Mouse (Mus musculus) mouse trophoblast stem cell (cell line): ENCODE data around the gene Kdm2b.

Experiments used
- in situ Hi-C, 2 experiments: fragments of 300-500 bp; cut with MseI, MboI; formaldehyde crosslinking; loops; 2 replicates in 1 of 2; 3 replicates in 1 of 2; pipeline ENCODE4 v1.15.1; 2025

The Kdm2b gene

DNA sequence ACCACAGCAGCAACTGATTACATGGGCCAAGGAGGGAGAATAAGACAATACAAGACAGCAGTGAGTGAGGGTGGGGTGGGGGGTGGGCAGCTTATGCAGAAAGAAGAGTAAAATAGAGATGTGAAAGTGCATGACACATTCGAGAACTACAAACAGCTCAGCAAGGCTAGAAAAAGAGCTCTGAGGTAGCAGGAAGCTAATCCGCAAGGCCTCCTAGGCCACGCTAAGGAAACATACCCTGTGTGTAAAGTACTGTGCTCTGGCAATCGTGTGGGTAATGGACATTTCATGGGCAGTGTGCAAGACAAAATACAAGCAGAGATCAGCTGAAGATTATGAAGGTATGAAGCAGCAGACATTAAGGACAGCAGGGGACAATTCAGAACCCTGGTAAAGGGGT lies 94.8 kb downstream of the Kdm2b start:
- in situ Hi-C loops = no loop called here

GRCm38 (mm10) chr5:122894007-122894637 lies 95.5 kb downstream of the Kdm2b start:
- in situ Hi-C loops = no loop called here

GRCm38 (mm10) chr5:122893270-122893669 lies 96.4 kb downstream of the Kdm2b start:
- in situ Hi-C loops = no loop called here

- in situ Hi-C loops = no loop called here
Observed at GRCm38 (mm10) chr5:122890396-122890795, 99.2 kb downstream of the Kdm2b start.

- in situ Hi-C loops = no loop called here
Observed at GRCm38 (mm10) chr5:122888612-122889214, 100.9 kb downstream of the Kdm2b start.

DNA sequence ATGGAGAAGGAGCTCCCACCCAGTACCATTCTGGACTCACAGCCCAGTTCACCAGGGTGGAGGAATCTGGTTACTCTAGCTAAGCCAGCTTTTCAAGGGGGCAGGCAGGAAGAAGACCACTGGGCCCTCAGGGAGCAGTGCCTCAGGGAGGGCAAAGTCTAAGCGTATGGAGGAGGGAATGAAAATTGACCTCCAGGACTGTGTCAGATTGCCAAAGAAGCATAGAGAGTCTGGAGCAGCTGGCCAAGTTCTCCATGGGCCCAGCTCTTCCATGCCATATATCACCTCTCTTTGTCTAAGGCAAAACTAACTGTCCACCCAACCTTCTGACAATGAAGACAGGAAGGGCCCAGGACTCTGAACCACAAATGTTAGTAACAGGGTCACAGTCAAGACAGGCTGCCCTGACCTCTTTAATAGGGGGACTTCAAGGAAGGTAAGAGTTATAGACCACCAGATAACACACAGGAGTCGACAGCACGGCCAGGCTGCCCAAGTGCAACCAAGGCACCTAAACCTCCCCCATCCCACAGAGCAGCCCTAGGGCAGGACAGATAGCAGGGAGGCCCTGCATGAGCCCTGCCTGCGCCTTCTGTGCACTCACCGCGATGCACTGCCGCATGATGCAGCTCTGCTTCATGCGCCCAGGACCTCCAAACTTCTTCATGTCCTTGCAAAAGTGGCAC lies 101.6 kb downstream of the Kdm2b start:
- in situ Hi-C loops = no loop called here

GRCm38 (mm10) chr5:122887033-122887432 lies 102.6 kb downstream of the Kdm2b start:
- in situ Hi-C loops = no loop called here

DNA sequence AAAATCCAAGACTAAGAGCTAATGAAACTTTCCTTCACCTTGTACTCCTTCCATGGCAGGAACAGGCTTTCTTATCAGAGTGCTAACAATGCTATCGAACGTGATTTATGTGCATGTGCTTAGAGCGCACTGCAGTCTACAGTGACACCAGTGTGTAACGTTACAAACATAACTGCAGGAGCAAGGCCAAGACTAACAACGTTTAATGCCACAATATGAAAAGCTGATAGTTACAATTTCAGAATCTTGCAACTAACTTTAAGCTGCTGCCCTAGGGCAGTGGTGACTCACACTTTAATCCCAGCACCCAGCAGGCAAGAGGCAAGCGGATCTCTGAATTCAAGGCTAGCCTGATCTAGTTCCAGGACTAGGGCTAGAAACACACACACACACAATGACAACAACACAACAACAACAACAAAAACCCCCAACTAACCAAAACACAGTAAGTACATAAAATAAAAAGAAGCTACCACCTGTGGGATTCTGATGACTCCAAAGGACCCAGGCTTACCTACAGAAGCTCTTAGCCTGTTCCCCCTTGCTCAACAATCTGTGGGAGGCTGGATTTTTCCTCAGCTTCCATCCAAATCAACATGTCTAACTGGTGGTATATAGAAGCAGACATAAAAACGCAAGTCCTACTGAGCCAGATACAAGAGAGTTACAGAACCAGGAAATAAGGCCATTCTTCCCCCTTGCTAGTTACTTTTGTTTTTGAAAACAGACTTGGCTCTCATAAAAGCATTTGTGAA lies 104.9 kb downstream of the Kdm2b start:
- in situ Hi-C loops = no loop called here

- in situ Hi-C loops = no loop called here
Observed at GRCm38 (mm10) chr5:122883652-122884235, 105.9 kb downstream of the Kdm2b start.

DNA sequence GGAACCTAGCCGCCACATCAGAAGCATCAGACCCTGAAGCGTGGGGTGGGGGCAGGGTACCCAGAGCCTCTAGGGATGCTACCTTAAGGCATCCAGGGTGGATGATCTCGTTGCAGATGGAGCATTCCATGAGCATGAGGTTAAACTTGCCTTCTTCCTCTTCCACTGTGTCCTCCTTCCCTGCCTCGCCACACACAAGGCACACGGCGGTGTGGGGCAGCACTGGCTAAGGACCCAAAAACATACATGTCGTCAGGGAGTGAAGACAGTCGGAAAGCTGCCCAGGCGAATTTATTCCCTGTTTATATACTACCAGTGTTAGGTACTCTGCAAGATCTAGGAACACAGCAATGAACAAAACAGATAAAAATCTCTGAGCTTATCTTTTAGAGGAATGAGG lies 106.4 kb downstream of the Kdm2b start:
- in situ Hi-C loops = no loop called here

- in situ Hi-C loops = no loop called here
Observed at GRCm38 (mm10) chr5:122882256-122883050, 107.2 kb downstream of the Kdm2b start.

GRCm38 (mm10) chr5:122881313-122881712 lies 108.3 kb downstream of the Kdm2b start:
- in situ Hi-C loops = no loop called here

- in situ Hi-C loops = no loop called here
Observed at GRCm38 (mm10) chr5:122880241-122880980, 109.2 kb downstream of the Kdm2b start.

DNA sequence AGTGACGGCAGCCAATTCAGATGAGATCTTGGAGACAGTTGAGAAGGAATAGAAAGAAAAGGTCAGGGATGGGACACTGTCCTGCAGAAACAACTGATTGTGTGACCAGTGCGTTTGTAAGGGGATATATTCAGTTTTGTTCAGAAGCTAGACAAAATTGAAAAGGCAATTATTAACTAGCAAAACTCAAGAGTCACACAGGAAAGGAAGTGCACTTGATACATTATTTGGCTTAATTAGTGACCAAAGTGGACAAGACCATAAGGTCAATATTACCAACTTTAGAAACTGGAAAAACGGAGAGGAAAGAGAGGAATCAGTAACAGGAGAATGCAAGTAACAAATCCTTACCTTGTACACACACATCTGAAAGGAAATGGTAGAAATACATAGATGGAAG lies 113.0 kb downstream of the Kdm2b start:
- in situ Hi-C loops = no loop called here

DNA sequence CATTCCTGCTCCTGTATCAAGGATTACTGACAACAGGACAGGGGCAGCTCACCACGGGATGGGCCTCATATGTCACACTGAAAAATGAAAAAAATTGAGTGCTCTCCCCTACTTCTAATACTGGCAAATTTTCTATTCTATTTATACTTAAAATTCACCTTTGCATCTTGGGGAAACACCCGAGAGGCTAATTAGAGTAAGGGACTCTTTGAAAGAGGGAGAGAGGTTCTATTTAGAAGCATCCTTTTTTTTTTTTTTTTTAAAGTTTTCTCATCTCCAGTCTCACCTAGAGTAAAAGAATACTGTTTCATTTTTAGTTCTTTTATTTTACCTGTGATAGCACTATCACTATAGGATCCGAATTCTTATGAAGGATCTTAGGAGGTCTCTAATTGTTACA lies 115.3 kb downstream of the Kdm2b start:
- in situ Hi-C loops = no loop called here

DNA sequence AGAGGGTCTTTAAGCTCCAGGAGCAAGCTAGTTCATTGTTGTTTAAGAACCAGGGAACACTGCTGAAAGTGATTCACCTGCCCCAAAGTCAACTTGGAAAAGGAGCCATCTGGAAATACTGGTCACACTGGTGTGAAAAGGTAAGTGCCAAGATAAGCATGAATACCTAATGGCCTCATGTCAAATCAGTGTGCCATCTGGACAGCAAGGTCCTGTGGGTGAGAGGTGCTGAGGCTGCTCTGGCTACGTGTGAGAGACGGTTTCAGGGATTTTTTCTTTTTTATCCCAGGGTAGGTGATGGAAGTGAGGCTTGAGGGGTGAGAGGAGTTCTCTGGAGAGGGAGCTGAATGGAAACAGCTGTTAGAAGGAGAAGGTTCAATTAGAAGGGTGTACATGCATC lies 116.0 kb downstream of the Kdm2b start:
- in situ Hi-C loops = no loop called here

DNA sequence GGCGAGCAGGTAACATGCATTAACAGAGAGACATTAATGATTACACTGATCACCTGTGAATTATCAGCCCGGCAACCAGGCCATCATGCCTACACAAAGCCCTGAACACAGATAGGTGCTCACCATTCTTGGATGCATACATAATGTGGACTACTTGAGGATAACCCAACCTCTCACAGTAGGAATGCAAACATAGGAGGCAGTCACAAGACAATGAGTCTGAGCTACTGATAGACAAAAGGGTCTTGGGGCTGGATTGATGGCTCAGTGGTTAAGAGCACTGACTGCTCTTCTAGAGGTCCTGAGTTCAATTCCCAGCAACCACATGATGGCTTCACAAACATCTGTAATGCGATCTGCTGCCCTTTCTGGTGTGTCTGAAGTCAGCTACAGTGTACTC lies 117.0 kb downstream of the Kdm2b start:
- in situ Hi-C loops = no loop called here

- in situ Hi-C loops = no loop called here
Observed at GRCm38 (mm10) chr5:122863053-122863452, 126.6 kb downstream of the Kdm2b start.

DNA sequence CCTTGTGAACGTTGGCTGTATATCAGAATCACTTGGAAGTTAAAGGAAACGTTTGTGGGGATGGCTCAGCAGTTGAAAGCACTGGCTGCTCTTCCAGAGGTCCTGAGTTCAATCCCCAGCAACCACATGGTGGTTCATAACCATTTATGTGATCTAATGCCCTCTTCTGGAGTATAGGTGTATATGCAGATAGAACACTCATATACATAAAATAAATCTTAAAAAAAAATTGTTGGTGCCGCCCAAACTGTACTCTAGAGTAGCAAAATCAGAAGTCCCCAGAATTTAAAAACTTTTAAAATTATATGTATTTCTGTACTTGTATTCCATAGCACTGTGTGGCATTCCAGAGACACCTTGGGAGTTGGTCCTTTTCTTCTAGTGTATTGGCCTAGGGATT lies 133.8 kb downstream of the Kdm2b start:
- in situ Hi-C loops = no loop called here

DNA sequence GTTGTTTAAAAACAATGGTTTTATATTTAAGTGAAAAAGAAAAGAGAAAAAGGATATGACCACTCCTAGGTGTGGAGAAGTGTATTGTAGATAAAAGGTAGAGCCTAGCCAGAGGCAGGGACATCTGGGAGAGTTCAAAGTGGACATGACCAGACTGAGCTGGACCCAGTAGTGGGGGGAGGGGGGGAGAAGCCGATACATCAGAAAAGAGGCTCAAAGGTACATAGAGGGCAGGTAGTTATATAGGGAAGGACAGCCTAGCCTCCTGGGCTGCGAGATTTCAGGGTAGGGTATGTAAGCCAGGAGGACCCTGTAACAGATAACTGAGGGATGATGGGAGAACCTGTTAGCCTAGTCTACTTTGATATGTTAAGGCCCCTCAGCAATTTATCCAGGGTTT lies 137.0 kb downstream of the Kdm2b start:
- in situ Hi-C loops = no loop called here
